Mouse (Mus musculus) right cerebral cortex, postnatal 25 days (tissue): ENCODE results near the gene Gprin2.

Source experiments
- DNase-seq: peaks from one replicate; pipeline ENCODE4 v3.0.0; 2022

Gprin2 gene

DNA sequence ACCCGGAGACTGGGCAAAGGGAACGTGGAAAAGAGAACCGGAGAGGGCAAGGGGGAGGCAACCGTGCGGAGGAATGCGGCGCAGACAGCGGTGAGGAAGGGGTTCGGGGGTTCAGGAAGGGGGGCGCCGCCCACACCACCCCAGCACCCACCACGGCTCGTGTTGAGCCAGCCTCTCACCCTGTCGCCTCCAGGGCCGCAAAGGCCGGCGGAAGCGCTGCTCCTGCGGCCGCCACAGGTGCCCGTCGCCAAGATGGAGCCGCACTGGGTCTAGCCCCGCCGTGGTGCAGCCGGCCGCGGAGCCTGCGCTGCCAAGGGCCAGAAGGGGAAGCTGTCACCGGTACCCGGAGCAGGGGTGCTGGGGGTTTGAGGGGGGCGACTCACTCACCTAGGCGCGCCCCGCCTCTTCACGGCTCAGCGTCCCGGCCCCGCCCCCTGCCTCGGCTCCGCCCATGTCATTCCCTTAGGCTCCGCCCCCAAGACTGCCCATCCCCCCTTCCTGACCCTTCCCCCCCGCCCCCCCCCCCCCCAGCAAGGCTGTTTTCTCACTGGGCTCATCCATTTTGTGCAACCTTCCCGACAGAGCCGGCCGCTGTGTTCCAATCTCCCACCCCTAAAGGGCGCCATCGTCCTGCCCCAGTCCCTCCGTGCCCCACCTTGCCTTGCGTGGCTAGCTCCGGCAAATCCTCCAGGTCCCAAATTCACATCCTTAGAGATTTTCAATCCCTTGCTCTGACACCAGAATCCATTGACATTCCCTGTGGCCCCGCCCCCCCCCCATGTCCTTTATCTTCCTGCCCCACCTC lies at the start of gene Gprin2:
Gene Gprin2, minus strand, starts transcription at position 423 of the 805 bp plus-strand sequence.
- DNase-seq: peak; percentile 9

DNA sequence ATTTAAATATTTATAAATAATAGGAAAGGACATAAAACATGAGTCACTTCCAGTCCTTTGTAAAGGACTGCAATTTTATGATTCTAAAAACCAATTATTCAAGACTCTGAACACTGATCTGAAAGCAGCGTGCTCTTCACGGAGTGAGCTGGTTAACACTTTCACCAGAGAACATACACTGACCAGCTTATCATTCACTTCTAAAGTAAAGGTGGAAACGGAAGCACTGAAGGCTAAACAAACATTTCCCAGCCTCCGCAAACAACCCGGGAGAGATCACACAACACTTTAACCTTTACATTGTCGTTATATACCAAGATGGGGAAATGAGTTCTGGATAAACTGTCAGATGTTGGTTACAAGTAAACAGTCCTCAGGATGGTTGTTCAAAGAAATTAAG lies 39.2 kb upstream of the Gprin2 start:
- no peak for DNase-seq

DNA sequence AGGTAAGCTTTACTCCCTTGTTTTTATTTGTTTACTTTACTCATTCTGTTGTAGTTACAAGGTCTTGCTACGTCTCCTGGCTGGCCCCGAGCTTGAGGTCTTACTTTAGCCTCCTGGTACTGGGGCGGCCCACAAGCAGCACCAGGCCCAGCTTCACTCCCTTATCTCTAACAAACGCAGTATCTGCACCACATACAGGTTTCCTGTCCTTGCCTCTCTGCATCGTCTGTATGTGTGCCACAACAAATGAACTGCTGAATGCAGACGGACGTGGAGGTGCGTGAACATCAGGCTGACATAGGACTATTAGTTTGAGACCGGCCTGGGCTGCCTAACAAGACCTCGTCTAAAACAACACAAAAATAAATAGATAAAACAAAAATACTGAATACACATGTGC lies 38.8 kb upstream of the Gprin2 start:
- DNase-seq: no peak

DNA sequence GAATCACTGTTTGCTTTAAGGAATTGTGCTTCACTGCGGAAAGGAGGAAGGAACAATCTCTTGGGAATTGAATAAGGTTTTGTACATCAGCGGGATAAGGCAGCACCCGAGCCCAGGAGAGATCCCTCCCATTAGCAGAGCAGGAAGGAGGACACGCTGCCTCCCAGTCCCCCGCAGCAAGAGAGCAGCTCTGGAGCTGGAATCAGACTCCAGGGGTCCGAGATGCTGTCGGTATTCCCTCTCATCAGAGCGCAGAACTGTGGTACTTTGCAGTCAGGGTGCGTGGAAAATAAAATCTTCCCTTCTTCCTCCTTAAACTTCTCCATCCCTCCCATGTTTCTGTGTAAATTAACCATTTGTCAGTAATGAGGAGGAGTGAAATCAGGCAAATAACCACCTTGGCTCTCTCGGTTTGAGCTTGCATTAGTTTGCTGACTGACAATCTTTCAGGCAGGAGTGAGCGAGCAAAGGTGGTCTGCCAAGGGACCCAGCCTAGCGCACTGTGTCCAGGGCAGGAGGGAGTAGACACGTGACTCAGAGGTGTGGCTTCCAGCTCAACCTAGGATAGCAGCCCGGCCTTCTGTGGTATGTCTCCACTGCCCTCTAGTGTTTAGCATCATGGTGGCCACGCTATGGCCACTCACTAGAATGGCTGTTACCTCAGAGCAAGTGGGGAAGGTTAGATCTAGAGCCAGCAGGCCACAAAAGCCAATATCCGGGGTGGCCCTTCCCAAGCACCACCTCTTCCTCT lies 33.4 kb upstream of the Gprin2 start:
- peak; percentile 19 for DNase-seq

DNA sequence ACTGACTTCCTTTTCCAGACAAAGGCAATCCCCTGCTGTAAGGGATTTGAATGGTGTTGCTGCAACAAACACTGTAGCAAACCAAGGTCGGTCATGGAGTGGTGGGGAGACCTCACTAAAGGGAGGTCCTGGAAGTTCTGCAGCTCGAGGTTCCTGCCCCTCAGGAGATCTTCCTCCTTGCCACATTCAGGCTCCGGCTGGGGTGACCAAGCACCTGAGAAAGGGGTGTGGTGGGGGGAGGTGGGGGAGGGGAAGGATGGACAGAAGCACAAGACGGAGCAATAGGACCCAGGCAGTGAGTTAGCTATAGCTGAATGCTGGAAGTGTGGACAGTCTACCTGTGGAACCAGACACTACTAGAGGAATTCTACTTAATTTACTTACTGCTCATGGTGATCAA lies 32.4 kb upstream of the Gprin2 start:
- DNase-seq: no peak

DNA sequence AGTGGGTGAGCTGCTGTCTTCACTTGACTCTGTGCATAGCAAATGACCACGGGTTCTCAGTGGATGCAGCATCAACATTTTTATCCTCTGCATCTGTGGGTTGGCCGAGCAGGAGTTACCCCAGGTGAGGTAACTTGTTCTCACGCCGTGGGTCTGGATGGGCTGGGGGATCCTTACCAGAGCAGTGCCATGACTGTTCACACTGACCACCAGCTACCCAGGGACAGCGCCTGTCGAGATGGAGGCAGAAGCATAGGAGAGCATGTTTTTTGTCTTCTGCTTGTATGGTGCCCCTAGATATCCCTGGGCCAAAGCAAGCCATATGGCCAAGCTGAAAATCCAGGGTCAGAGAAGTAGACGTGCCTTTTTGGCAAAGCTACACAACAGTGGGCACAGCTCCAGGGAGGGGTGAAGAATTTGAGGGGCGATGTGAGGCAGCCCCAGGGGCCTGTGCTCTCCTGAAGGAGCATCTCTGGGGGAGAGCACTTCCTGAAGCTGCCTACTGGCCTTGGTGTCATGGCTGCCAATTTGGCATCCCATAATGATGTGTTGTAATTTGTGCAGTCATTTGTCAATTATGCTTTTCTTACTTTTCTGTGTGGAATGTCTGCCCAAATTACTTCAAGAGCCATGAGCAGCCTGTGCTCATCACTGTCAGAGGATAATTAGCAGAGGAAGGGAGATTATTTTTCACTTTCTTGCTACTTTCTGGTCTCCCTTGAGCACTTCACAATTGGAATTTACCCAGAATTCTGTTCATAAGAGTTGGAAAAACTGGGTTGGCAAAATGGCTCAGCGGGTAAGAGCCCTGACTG lies 31.6 kb upstream of the Gprin2 start:
- no peak for DNase-seq

DNA sequence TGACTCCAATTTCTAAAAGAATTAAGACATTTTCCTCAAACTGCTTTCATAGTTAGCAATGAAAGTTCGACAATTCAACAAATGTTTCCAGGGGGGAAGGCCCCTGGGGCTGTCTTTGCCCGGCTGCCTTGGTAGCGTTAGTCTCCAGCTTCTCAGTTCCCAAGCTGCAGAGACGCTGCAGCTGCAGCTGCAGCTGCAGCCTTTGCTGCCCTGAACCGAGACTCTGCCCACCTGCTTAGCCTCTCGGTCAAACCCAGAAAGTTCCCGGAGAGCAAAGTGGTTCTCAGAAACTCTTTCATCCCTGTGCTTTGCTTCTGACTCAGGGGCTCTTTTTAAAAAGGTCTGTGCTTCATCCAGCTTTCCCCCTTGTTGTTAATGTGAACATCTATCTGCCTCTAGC lies 30.9 kb upstream of the Gprin2 start:
- DNase-seq: no peak

DNA sequence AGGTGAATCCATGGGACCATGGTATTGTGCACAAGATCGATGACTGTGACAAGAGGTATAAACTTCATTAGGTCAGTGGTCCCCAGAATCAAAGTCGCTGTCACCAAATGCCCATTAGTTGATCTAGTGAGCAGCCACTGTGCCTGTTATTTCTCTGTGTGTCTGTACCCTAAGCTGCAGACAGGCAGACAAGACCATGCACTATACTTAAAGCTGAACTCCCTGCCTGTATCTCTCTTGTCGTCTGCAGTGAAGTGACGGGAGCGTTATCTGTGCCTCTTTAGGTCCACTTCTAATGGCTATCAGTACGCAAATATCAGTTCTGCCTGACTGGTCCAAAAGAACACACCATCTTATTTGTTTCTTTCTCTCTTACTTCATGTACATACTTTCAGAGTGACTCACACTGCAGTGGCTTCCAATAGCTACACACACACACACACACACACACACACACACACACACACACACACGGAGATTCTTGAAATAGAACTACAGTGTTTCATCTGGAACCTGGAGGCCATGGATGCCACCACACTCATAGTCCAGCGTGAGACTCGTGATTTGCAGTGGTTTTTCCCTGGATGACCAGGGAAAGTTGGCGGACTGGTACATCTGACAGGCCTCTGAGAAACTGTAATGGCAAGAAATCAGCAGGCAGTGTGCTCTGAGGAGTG lies 27.5 kb upstream of the Gprin2 start:
- no peak for DNase-seq

DNA sequence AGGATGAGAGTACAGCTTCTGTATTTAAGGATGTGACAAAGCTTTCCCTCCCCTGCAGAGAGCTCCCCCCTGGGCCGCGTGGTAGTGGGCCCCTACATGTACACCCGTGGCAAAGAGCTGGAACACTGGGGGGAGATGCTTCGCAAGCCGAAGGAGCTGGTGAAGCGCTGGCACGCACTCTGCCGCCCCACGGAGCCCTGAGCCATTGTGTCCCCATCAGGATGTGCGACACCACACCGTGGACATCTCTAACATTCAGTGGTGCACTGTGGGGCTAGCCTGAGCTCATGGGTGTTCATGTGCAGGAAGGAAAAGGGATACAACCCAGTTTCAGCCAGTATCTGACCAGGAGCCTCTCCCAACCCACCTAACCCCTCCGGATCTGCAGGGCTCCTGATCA lies 26.5 kb upstream of the Gprin2 start:
- DNase-seq: no peak

DNA sequence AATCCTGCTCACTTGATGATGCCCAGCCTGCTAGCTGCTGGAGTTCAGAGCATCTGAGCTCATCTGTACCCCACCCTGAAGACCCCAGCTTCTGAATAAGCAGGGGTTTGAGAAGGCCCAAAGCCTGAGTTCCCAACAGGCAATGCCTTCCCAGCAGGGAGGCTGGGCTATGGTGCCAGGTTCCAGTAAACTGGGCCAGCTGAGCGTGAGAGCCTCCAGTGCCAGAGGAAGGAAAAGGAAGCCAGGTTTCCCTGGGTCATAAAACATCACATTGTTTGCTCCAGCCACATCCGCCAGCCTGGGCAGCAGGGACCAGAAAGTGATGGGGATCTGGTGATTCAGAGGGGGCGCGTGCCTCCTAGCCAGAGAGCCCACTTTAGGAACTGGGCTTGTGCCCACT lies 25.1 kb upstream of the Gprin2 start:
- no peak for DNase-seq

DNA sequence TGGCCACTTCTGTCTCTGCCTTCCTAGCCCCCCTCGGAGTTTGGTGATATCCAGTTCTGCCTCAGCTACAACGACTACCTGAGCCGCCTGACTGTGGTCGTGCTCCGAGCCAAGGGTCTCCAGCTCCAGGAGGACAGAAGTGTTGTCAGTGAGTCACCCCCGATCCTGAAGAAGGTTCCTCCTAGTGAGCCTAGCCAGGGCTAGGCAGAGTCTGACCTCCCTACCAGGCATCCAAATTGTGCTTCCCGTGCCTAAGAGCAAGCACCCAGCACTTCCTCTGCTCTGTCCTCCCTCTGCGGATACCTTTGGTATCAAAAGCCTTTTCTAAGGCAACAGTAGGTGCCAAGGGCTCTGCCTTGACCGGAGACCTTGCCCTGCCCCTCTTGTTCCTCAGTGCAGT lies 24.5 kb upstream of the Gprin2 start:
- DNase-seq: no peak

DNA sequence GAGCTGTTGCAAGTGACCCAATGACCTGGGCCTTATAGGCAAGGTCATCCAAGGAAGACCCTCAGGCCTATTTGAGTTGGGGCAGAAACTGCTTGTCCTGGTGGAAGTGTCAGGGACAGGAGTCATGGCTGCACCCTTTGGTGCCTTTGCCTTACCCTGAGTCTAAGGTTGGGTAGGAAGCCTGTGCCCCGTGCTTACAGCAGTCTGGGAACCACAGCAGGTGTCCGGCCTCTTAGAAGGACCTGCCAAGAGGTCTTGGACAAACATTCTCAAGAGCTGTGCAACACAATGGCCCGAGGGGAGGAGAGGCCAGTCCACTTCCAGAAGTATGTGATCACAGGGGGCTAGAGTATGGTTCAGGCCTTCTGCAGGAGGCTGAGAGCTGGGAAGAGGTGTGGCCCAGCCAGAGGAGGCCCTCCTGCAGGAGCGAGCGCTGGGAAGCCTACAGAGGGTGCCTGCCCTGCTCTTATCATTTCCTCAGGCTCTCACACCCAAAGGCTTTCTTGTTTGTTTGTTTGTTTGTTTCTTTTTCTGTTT lies 22.0 kb upstream of the Gprin2 start:
- DNase-seq: no peak

DNA sequence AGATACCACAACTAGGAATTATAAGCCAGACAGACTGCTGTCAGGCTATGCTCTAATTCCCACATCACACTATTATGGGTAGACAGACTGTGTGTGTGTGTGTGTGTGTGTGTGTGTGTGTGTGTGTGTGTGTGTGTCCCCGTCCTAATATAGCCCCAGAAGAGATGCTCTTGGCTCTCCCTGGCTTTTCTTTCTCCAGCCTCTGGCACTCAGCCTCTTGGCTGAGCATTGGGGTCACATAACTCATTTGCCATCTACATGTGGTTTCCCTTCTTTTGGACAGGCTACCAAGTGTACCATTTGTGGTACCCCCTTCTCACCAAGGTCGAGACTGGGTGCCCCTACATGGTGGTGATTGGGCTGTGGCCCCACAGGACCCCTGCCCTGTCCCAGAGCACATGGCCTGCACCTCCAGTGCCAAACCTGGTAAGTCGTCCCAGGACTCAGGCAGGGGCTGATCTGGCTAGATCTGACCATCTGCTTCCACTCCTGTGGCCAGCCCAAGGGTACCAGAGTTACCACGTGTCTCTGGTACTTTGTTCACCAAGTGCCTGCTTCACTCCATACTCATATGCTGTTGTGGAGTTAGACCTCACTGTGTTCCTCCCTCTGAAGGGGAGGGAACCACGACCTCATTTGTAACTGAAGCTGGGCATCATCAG lies 20.1 kb upstream of the Gprin2 start:
- DNase-seq: no peak

DNA sequence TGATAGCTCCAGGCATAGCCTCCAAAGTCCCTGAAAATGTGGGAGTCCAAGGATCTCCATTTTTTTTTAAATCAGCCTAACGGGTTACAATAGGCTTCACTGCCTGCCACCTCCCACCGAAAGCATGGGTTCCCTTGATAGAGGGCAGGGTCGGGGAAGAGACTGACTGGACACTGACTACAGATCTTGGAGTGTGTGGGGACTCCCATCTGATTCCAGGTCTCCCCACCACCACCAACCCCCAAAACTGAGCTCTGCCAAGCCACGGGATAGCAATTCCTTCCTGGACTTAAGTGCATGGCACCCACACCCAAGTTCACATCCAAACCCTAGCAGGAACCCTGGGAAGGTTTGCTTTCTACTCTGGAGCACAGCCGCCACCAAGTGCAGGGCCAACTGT lies 19.0 kb upstream of the Gprin2 start:
- DNase-seq: no peak

DNA sequence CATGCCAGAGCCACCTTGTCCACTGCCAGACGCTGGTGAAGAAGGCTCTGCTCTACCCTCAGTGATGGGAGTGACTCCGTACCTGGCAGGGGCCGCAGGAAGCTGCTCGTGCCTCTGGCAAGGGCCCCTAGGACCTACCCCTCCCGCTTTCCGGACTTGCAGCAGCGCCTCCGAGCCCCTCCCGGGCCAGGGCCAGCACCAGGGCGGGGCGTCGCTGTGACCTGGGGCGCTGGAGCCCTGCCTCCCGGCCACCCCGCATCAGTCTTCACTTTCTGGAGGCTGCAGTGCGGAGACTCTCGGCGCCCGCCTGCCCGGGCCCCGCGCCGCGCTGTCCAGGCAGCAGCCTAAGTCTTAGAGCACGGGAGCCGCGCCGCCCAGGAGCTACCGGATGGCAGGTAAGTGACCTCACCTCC lies 18.3 kb upstream of the Gprin2 start:
- no peak for DNase-seq

DNA sequence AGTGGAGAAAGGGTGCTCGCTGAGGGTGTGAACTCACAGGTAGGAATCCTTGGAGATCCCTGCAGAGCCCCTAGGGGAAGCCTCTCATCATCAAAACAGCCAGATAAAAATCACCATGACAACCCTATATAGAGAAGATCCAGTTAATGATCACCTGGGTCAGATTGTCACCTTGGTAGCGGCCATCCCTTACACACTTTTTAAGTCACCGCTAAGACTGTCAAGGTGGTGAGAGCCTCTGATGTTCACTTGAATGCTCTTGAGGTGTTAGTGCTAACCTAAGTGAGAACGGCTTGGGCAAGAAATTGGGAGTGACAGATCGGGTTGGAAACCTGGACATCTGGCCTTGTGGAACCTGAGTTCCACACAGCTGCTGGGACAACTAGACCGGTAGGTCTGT lies 17.8 kb upstream of the Gprin2 start, which contains the start of gene Syt15:
Gene Syt15, plus strand, starts transcription at position 301 of the 400 bp plus-strand sequence.
- DNase-seq: no peak

DNA sequence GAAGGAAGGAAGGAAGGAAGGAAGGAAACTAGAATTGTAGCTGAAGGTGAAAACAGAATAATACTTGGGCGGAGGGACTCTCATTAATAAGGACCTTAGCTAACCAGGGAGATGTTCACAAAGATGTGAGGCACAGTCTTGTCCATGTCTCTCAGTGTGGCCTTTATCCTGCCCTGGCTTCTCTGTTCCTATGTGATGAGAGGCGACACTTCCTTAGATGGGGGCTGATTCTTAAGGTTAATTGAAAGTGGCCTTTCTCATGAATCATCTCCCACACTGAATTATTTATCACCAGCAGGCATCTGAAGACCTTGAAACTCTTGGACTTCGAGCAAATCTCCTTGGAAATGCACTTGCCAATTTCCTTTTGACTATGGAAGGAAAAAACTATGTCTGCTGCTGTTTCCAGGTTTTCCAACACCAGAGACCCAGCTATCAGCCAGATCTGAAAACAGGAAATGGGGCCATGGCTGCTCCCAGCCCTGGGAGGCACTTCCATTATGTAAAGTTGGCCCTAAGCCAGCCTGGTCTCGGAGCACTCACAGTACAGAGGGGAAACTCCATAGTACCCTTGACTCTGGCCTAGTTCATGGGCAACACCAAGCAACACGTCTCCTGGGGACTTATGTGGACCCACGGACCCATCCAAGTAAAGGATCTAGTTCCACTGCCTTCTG lies 14.1 kb upstream of the Gprin2 start:
- DNase-seq: no peak

DNA sequence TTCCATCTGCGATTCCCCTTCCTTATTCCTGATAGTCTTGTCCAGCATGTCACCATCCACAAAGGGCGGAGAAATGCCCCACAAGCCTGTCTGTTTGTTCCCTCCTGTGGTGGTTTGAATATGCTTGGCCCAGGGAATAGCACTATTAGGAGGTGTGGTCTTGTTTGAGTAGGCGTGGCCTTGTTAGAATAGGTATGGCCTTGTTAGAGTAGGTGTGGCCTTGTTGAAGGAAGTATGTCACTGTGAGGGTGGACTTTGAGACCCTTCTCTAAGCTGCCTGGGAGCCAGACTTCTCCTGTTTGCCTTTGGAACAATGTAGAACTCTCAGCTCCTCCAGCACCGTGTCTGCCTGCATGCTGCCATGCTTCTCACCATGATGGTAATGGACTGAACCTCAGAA lies 8.5 kb upstream of the Gprin2 start:
- no peak for DNase-seq

DNA sequence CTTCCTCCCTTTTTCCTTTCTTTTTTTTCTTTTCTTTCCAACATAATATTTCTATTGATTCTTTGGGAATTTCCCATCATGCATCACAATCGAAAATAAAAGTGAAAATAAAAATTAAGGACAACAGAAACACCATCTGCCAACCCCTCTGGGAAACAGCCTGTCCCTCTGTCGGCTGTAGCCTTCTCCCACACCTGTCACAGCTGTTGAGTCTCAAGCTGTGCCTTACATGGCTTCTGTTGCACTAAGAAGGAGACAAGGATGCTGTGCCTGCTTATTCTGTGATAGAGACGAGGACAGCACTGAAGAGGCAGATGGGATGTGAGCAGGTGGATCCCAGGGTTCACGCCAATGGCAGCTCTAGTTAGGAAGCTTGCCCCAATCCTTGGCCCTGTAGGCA lies 7.6 kb upstream of the Gprin2 start:
- no peak for DNase-seq

DNA sequence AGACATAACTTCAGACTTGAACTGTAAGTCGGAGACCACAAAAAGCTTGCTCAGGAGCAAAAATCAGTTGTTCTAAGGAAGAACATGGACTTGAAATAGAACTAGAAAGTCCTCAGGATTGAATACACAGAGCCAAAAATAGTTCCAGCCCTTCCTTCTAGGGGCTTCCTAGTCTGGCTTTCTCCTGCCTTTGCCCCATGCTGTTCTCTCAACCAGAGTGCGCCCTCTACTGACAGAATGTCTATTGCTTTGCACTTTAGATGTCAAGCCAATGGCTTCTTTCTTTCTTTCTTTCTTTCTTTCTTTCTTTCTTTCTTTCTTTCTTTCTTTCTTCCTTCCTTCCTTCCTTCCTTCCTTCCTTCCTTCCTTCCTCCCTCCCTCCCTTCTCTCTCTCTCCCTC lies 7.2 kb upstream of the Gprin2 start:
- DNase-seq: no peak

DNA sequence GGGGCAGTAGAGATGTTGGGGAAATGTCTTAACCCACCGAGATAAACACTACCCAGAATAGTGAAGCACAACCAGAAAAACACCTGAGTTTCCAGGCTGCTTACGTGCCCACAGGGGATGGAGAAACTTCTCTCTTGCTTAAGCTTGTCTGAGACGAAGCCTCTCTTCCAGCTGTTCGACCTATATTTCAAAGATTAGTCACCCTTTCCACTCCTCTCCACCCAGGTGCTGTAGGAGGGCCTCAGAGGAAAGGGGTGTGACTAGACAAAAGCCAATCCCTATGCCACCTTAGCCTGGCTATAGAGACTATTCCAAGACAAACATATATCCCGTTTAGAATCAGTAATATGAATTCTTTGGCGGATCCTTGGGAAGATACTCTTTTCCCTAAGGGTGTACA lies 6.5 kb upstream of the Gprin2 start:
- no peak for DNase-seq
